In genomic region chr8:61692129-61692528, GRCm38 (mm10) we compare ENCODE assay signal across 32 mouse cellular contexts.
"Had no signal": no experiment of that assay in that cellular context is flagged by ENCODE, and none has a peak within 500 bp of the region (broad histone marks: within the 10 kb centered on the region; RNA-seq: fewer than 3 reads in every experiment).

No protein-coding gene starts in this region.

- H3K27ac ChIP-seq: limb, embryonic 12.5 days; limb, embryonic 13.5 days; limb, embryonic 15.5 days; liver, embryonic 12.5 days; liver, embryonic 13.5 days; liver, embryonic 14.5 days; liver, embryonic 15.5 days; lung, embryonic 15.5 days; macrophage; midbrain, embryonic 10.5 days; midbrain, embryonic 12.5 days; midbrain, embryonic 13.5 days; midbrain, embryonic 15.5 days; neural tube, embryonic 12.5 days had no signal

- H3K4me3 ChIP-seq: limb, embryonic 10.5 days; limb, embryonic 12.5 days; limb, embryonic 13.5 days; limb, embryonic 15.5 days; liver, embryonic 12.5 days; liver, embryonic 13.5 days; liver, embryonic 15.5 days; lung, embryonic 15.5 days; megakaryocyte, embryonic 14.5 days; midbrain, embryonic 10.5 days; midbrain, embryonic 12.5 days; midbrain, embryonic 13.5 days; midbrain, embryonic 15.5 days; myocyte; neural tube, embryonic 12.5 days had no signal

- H3K9ac ChIP-seq: limb, embryonic 12.5 days; limb, embryonic 13.5 days; limb, embryonic 15.5 days; liver, embryonic 12.5 days; liver, embryonic 13.5 days; liver, embryonic 14.5 days; liver, embryonic 15.5 days; liver, postnatal 0 days; lung, embryonic 14.5 days; lung, embryonic 15.5 days; midbrain, embryonic 12.5 days; midbrain, embryonic 13.5 days; midbrain, embryonic 15.5 days; neural tube, embryonic 12.5 days had no signal

- ATAC-seq: liver, embryonic 12.5 days; liver, postnatal 0 days; lung, postnatal 0 days; midbrain, embryonic 13.5 days; midbrain, embryonic 15.5 days; midbrain, embryonic 16.5 days had no signal

- H3K36me3 ChIP-seq: limb, embryonic 10.5 days; limb, embryonic 15.5 days; liver, embryonic 12.5 days; liver, embryonic 13.5 days; liver, embryonic 15.5 days; lung, embryonic 15.5 days; midbrain, embryonic 12.5 days; midbrain, embryonic 13.5 days; midbrain, embryonic 15.5 days; neural tube, embryonic 12.5 days had no signal

- H3K9me3 ChIP-seq: limb, embryonic 10.5 days; limb, embryonic 12.5 days; limb, embryonic 13.5 days; limb, embryonic 15.5 days; liver, embryonic 12.5 days; liver, embryonic 13.5 days; liver, embryonic 15.5 days; lung, embryonic 15.5 days; megakaryocyte, embryonic 14.5 days; midbrain, embryonic 10.5 days; midbrain, embryonic 12.5 days; midbrain, embryonic 13.5 days; midbrain, embryonic 15.5 days; neural tube, embryonic 12.5 days had no signal

- H3K27me3 ChIP-seq: limb, embryonic 12.5 days; limb, embryonic 13.5 days; limb, embryonic 15.5 days; liver, embryonic 12.5 days; liver, embryonic 13.5 days; liver, embryonic 15.5 days; lung, embryonic 15.5 days; midbrain, embryonic 12.5 days; midbrain, embryonic 13.5 days; midbrain, embryonic 15.5 days; neural tube, embryonic 12.5 days had no signal

- H3K4me1 ChIP-seq: liver, embryonic 12.5 days; liver, embryonic 13.5 days; liver, embryonic 15.5 days; lung, embryonic 15.5 days; midbrain, embryonic 15.5 days; neural tube, embryonic 12.5 days had no signal

- H3K4me2 ChIP-seq: limb, embryonic 12.5 days; limb, embryonic 13.5 days; limb, embryonic 15.5 days; liver, embryonic 11.5 days; liver, embryonic 12.5 days; liver, embryonic 13.5 days; liver, embryonic 15.5 days; lung, embryonic 14.5 days; lung, embryonic 15.5 days; midbrain, embryonic 11.5 days; midbrain, embryonic 12.5 days; midbrain, embryonic 13.5 days; midbrain, embryonic 15.5 days; neural tube, embryonic 12.5 days had no signal

- DNase-seq: left cerebral cortex, postnatal 4 days; liver; liver, embryonic 13.5 days; liver, postnatal 0 days; lung, adult 18-20 months; lung, adult 2 months; lung, embryonic 14.5 days; lung, postnatal 10 days; lung, postnatal 14 days; lung, postnatal 36 days; lung, postnatal 4 days; midbrain, embryonic 14.5 days had no signal
